Mouse (Mus musculus): ENCODE results near the gene Tbata. TPM values are rescaled to one million over a fixed set of nuclear protein-coding genes. Genes with fewer than 3 reads are reported as not detected.
A peak's percentile ranks its signal among the peaks of the same experiment; 100 is the strongest.

Gene Tbata
- polyA plus RNA-seq, 1 experiment from 2014 or later = 89.2 TPM

- Histone ChIP-seq H3K4me1 (ENCODE audit: control insufficient read depth, insufficient read depth, low read length) (0 out of 2 replicates have a peak, but pooled peaks cover 4% of the 10 kb centered on the region), H3K9ac (ENCODE audit: low read length) (no peak overlapping the region), H3K27ac (ENCODE audit: low read length) (no peak overlapping the region), H3K4me3 (ENCODE audit: low read length) (no peak overlapping the region), H3K9me3 (replicated peaks; ENCODE audit: control insufficient read depth, low read length) (no peaks in the 10 kb centered on the region), H3K27me3 (ENCODE audit: control insufficient read depth, insufficient read depth, low read length) (peaks cover 8% of the 10 kb centered on the region; the same call in 1 of the 2 replicates), H3K36me3 (ENCODE audit: control insufficient read depth, insufficient read depth) (no peaks in the 10 kb centered on the region; the same call in 1 of the 2 replicates), H3K4me2 (ENCODE audit: low read depth, low read length) (no peak overlapping the region)
- no peak for ATAC-seq (replicated peaks; ENCODE audit: extremely low read depth, insufficient read depth, low FRiP score)
- 11% methylated on average over 13 of the region's 13 CpGs for WGBS
Measured at GRCm38 (mm10) chr10:61211743-61212142, 40.0 kb downstream of the Tbata start.

GRCm38 (mm10) chr10:61212817-61213216 lies 41.1 kb downstream of the Tbata start:
- Histone ChIP-seq H3K36me3 (ENCODE audit: control insufficient read depth, insufficient read depth) (no peaks in the 10 kb centered on the region; the same call in 1 of the 2 replicates), H3K4me2 (ENCODE audit: low read depth, low read length) (no peak overlapping the region), H3K9me3 (replicated peaks; ENCODE audit: control insufficient read depth, low read length) (no peaks in the 10 kb centered on the region), H3K9ac (ENCODE audit: low read length) (no peak overlapping the region), H3K4me3 (ENCODE audit: low read length) (no peak overlapping the region), H3K27ac (ENCODE audit: low read length) (no peak overlapping the region), H3K4me1 (ENCODE audit: control insufficient read depth, insufficient read depth, low read length) (0 out of 2 replicates have a peak, but pooled peaks cover 4% of the 10 kb centered on the region), H3K27me3 (ENCODE audit: control insufficient read depth, insufficient read depth, low read length) (peaks cover 8% of the 10 kb centered on the region; the same call in 1 of the 2 replicates)
- ATAC-seq (replicated peaks; ENCODE audit: extremely low read depth, insufficient read depth, low FRiP score) = no peak
- 15% methylated on average over 11 of the region's 11 CpGs for WGBS

- Histone ChIP-seq H3K4me3 (ENCODE audit: low read length) (no peak overlapping the region), H3K36me3 (ENCODE audit: control insufficient read depth, insufficient read depth) (peaks cover 2% of the 10 kb centered on the region; the same call in 1 of the 2 replicates), H3K9ac (ENCODE audit: low read length) (no peak overlapping the region), H3K4me1 (ENCODE audit: control insufficient read depth, insufficient read depth, low read length) (no peaks in the 10 kb centered on the region), H3K27me3 (ENCODE audit: control insufficient read depth, insufficient read depth, low read length) (peaks cover 8% of the 10 kb centered on the region; the same call in 1 of the 2 replicates), H3K4me2 (ENCODE audit: low read depth, low read length) (no peak overlapping the region), H3K27ac (ENCODE audit: low read length) (no peak overlapping the region), H3K9me3 (replicated peaks; ENCODE audit: control insufficient read depth, low read length) (peaks cover 3% of the 10 kb centered on the region; the same call in 1 of the 2 replicates)
- WGBS = 96% methylated on average over 6 of the region's 6 CpGs
- ATAC-seq (replicated peaks; ENCODE audit: extremely low read depth, insufficient read depth, low FRiP score) = no peak
Measured at GRCm38 (mm10) chr10:61215658-61216057, 43.9 kb downstream of the Tbata start.

- WGBS = 56% methylated on average over 4 of the region's 4 CpGs
- no peak overlapping the region for H3K4me3 ChIP-seq (ENCODE audit: low read length)
- H3K36me3 ChIP-seq (ENCODE audit: control insufficient read depth, insufficient read depth) = peaks cover 2% of the 10 kb centered on the region; the same call in 1 of the 2 replicates
- no peaks in the 10 kb centered on the region for H3K4me1 ChIP-seq (ENCODE audit: control insufficient read depth, insufficient read depth, low read length)
- ATAC-seq (replicated peaks; ENCODE audit: extremely low read depth, insufficient read depth, low FRiP score) = no peak
- no peak overlapping the region for H3K9ac ChIP-seq (ENCODE audit: low read length)
- H3K4me2 ChIP-seq (ENCODE audit: low read depth, low read length) = no peak overlapping the region
- no peak overlapping the region for H3K27ac ChIP-seq (ENCODE audit: low read length)
- H3K9me3 ChIP-seq (replicated peaks; ENCODE audit: control insufficient read depth, low read length) = peaks cover 3% of the 10 kb centered on the region; the same call in 1 of the 2 replicates
- peaks cover 8% of the 10 kb centered on the region; the same call in 1 of the 2 replicates for H3K27me3 ChIP-seq (ENCODE audit: control insufficient read depth, insufficient read depth, low read length)
Measured at GRCm38 (mm10) chr10:61216163-61216562, 44.4 kb downstream of the Tbata start.

GRCm38 (mm10) chr10:61219318-61219717 lies 47.6 kb downstream of the Tbata start:
- H3K4me1 ChIP-seq (ENCODE audit: control insufficient read depth, insufficient read depth, low read length) = no peaks in the 10 kb centered on the region
- H3K36me3 ChIP-seq (ENCODE audit: control insufficient read depth, insufficient read depth) = peaks cover 2% of the 10 kb centered on the region; the same call in 1 of the 2 replicates
- no peak overlapping the region for H3K4me3 ChIP-seq (ENCODE audit: low read length)
- no peak overlapping the region for H3K9ac ChIP-seq (ENCODE audit: low read length)
- H3K27ac ChIP-seq (ENCODE audit: low read length) = no peak overlapping the region
- no peak overlapping the region for H3K4me2 ChIP-seq (ENCODE audit: low read depth, low read length)
- H3K9me3 ChIP-seq (replicated peaks; ENCODE audit: control insufficient read depth, low read length) = peaks cover 3% of the 10 kb centered on the region; the same call in 1 of the 2 replicates
- no peak for ATAC-seq (replicated peaks; ENCODE audit: extremely low read depth, insufficient read depth, low FRiP score)
- 91% methylated on average over 4 of the region's 4 CpGs for WGBS
- H3K27me3 ChIP-seq (ENCODE audit: control insufficient read depth, insufficient read depth, low read length) = no peaks in the 10 kb centered on the region

GRCm38 (mm10) chr10:61225694-61226093 lies 53.9 kb downstream of the Tbata start:
- Histone ChIP-seq H3K4me2 (ENCODE audit: low read depth, low read length) (no peak overlapping the region), H3K27me3 (ENCODE audit: control insufficient read depth, insufficient read depth, low read length) (no peaks in the 10 kb centered on the region), H3K4me1 (ENCODE audit: control insufficient read depth, insufficient read depth, low read length) (peaks cover 7% of the 10 kb centered on the region), H3K4me3 (ENCODE audit: low read length) (no peak overlapping the region), H3K27ac (ENCODE audit: low read length) (no peak overlapping the region), H3K9me3 (replicated peaks; ENCODE audit: control insufficient read depth, low read length) (no peaks in the 10 kb centered on the region), H3K36me3 (ENCODE audit: control insufficient read depth, insufficient read depth) (no peaks in the 10 kb centered on the region), H3K9ac (ENCODE audit: low read length) (no peak overlapping the region)
- no peak for ATAC-seq (replicated peaks; ENCODE audit: extremely low read depth, insufficient read depth, low FRiP score)
- WGBS = 90% methylated on average over 5 of the region's 5 CpGs

GRCm38 (mm10) chr10:61226784-61227396 lies 55.1 kb downstream of the Tbata start:
- 24% methylated on average over 4 of the region's 4 CpGs for WGBS
- H3K4me3 ChIP-seq (ENCODE audit: low read length) = no peak overlapping the region
- ATAC-seq (replicated peaks; ENCODE audit: extremely low read depth, insufficient read depth, low FRiP score) = peak; percentile 90

GRCm38 (mm10) chr10:61231756-61232155 lies 60.0 kb downstream of the Tbata start:
- ATAC-seq (replicated peaks; ENCODE audit: extremely low read depth, insufficient read depth, low FRiP score) = no peak
- Histone ChIP-seq H3K27me3 (ENCODE audit: control insufficient read depth, insufficient read depth, low read length) (no peaks in the 10 kb centered on the region), H3K9ac (ENCODE audit: low read length) (no peak overlapping the region), H3K4me1 (ENCODE audit: control insufficient read depth, insufficient read depth, low read length) (peaks cover 4% of the 10 kb centered on the region; the same call in 1 of the 2 replicates), H3K36me3 (ENCODE audit: control insufficient read depth, insufficient read depth) (no peaks in the 10 kb centered on the region), H3K4me3 (ENCODE audit: low read length) (no peak overlapping the region), H3K4me2 (ENCODE audit: low read depth, low read length) (no peak overlapping the region), H3K27ac (ENCODE audit: low read length) (no peak overlapping the region), H3K9me3 (replicated peaks; ENCODE audit: control insufficient read depth, low read length) (no peaks in the 10 kb centered on the region)
- WGBS = 78% methylated on average over 3 of the region's 3 CpGs

More at GRCm38 (mm10) chr10:61226784-61227396, 55.1 kb downstream of the Tbata start:
- Histone ChIP-seq H3K27ac (ENCODE audit: low read length) (peak overlapping the region; percentile 38; the same call in 1 of the 2 replicates), H3K9ac (ENCODE audit: low read length) (no peak overlapping the region), H3K4me2 (ENCODE audit: low read depth, low read length) (no peak overlapping the region), H3K4me1 (ENCODE audit: control insufficient read depth, insufficient read depth, low read length) (peaks cover 7% of the 10 kb centered on the region), H3K36me3 (ENCODE audit: control insufficient read depth, insufficient read depth) (no peaks in the 10 kb centered on the region), H3K9me3 (replicated peaks; ENCODE audit: control insufficient read depth, low read length) (no peaks in the 10 kb centered on the region), H3K27me3 (ENCODE audit: control insufficient read depth, insufficient read depth, low read length) (no peaks in the 10 kb centered on the region)

- ATAC-seq (replicated peaks; ENCODE audit: extremely low read depth, insufficient read depth, low FRiP score) = peak; percentile 54
- Histone ChIP-seq H3K36me3 (ENCODE audit: control insufficient read depth, insufficient read depth) (no peaks in the 10 kb centered on the region), H3K9me3 (replicated peaks; ENCODE audit: control insufficient read depth, low read length) (no peaks in the 10 kb centered on the region), H3K27ac (ENCODE audit: low read length) (no peak overlapping the region), H3K4me2 (ENCODE audit: low read depth, low read length) (no peak overlapping the region), H3K27me3 (ENCODE audit: control insufficient read depth, insufficient read depth, low read length) (no peaks in the 10 kb centered on the region; the same call in 1 of the 2 replicates), H3K4me3 (ENCODE audit: low read length) (no peak overlapping the region), H3K4me1 (ENCODE audit: control insufficient read depth, insufficient read depth, low read length) (no peaks in the 10 kb centered on the region), H3K9ac (ENCODE audit: low read length) (no peak overlapping the region)
- WGBS = 54% methylated on average over 7 of the region's 7 CpGs
Measured at GRCm38 (mm10) chr10:61232858-61233567, 61.3 kb downstream of the Tbata start.

Measured in heart, embryonic 16.5 days (tissue).